Mouse (Mus musculus): Measurements from ENCODE around the gene U2af2. TPM values are rescaled to one million over a fixed set of nuclear protein-coding genes. Genes with fewer than 3 reads are reported as not detected.
"Not testable (repeated sequence)": the region's sequence is repeated elsewhere in the genome, so short reads cannot be mapped to it uniquely, and the experiment has no call there.

U2af2 gene
- total RNA-seq (2021), result 100 to 1,000 TPM; 163 to 176 TPM
- long read RNA-seq, experiment 1, transcript U2af2-201 (12 exons, 2,183 nt), result major isoform, 35 of 58 reads
- long read RNA-seq, experiment 1, transcript U2af2-209 (12 exons, 2,088 nt), result minor isoform, 6 of 58 reads
- long read RNA-seq, experiment 1, partial matches to known transcripts, result 13 of 58 reads
- long read RNA-seq, experiment 1, other reads (novel, unspliced or antisense), result 4 of 58 reads
- long read RNA-seq, experiment 2, transcript U2af2-209 (12 exons, 2,088 nt), result minor isoform, 8 of 76 reads
- long read RNA-seq, experiment 2, transcript U2af2-201 (12 exons, 2,183 nt), result major isoform, 46 of 76 reads
- long read RNA-seq, experiment 2, partial matches to known transcripts, result 21 of 76 reads
- long read RNA-seq, experiment 2, other reads (novel, unspliced or antisense), result 1 of 76 reads

DNA sequence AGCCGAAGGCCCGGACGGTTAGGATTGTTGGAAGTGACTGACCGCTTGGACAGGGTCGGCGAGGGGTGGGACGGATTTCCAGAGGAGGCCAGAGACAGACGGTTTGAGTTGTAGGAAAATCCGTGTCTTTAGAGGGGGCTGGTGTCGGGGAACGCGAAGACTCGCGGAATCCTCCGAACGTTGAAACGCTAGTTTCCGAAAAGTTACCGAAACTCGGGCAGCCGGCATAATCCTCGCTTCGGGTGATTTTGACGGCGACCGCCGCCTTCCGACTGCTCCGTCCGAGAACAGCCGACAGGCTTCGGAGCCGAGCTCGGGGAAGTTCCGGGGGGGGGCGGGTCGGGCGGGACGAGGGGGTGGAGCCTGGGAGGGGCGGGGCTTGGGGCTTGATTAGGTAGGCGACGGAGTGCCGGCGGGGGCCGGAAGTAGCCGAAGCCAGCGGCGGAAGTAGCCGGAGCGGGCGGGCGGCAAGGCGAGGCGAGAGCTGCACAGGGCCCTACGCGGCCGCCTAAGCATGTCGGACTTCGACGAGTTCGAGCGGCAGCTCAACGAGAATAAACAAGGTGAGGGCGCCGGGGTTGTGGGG, at the start of gene U2af2:
U2af2 (plus strand) TSS at position 370 of the 586 bp plus-strand sequence.
- DNase-seq (ENCODE audit: low spot score in 2 of 2), result peak; percentile 93 to 95

DNA sequence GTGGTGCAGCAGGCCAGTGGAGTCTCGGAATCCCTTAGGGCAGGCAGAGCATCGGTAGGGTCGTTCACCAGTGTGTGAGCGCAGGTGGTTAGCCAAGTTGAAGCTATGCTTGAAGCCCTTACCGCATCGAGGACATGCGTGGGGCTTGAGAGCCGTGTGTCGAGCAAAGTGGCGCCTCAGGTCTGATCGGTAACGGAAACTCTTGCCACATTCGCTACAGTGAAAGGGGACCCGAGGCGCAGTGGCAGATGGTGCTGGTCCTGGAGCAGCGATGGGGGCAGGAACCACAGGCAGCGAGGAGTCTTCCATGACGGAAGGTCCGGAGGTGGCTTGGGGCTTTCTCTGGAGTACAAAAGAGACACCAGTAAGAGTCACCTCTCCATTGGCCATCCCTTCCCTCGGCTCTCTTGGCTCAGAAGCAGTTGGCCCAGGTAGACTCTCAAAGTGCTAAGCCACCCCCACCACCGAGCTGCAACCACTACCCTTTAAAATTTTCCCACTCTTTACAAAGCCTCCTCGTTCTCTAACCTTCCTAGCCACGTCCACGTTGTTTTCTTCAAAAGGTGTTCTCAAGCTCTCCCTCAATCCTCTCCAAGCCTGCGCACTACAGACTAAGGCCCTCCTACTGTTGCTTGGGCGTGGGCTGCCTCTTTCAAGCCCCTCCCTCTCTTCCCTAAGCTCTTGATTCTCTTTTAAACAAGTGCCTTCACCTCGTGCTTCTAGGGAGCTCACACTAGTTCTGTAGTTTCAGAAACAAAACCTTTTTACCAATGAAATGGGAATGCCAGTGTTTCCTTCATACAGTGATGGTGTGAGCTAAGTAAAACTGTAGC, 49.0 kb upstream of the U2af2 start:
- no peak for DNase-seq (ENCODE audit: low spot score in 2 of 2)

DNA sequence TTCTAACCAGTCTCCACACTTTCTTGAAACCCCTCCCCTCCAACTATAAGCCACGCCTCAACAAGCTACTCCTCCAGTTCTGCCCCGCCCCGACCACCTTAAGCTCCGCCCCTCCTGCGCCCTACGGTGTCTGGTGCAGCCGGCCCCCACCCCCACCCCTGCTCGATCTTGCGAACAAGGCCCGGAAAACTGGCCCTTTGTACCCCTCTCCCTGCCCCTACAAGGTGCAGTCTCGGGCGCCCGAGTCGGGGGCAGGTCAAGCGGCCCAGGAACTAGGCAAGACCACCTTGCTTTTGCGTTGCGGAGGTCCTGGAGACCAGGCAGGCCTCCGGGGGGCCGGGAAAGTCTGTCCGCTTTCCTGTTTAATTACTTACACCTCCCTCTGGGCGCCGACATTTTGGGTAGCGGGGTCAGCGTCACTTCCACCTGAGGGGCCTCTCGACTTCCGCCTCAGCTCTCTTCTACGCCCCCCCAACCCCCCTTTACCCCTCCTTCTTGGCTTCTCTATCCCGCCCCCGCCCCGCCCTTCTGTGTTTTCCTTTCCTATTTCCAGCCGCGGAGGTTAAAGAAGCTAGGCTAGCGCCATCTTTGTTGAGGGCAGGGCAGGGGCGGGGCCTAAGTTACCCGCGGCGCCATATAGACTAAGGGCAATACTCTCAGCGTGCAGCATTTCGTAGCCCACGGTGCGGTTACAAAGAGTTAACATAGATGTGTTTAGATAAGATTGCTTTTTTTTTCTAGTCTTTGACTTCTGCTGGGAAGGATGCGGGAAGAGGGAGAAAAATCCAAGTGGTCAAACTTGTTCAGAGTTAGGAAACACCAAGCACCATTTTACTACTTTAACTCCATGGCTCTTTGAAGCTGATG, 47.5 kb upstream of the U2af2 start, which contains the start of the genes Zfp524 and Fiz1:
Zfp524 (plus strand) TSS at position 165 of the 867 bp plus-strand sequence.
Fiz1 (minus strand) TSS at position 447 of the 867 bp plus-strand sequence.
- peak; percentile 96 to 98 for DNase-seq (ENCODE audit: low spot score in 2 of 2)

DNA sequence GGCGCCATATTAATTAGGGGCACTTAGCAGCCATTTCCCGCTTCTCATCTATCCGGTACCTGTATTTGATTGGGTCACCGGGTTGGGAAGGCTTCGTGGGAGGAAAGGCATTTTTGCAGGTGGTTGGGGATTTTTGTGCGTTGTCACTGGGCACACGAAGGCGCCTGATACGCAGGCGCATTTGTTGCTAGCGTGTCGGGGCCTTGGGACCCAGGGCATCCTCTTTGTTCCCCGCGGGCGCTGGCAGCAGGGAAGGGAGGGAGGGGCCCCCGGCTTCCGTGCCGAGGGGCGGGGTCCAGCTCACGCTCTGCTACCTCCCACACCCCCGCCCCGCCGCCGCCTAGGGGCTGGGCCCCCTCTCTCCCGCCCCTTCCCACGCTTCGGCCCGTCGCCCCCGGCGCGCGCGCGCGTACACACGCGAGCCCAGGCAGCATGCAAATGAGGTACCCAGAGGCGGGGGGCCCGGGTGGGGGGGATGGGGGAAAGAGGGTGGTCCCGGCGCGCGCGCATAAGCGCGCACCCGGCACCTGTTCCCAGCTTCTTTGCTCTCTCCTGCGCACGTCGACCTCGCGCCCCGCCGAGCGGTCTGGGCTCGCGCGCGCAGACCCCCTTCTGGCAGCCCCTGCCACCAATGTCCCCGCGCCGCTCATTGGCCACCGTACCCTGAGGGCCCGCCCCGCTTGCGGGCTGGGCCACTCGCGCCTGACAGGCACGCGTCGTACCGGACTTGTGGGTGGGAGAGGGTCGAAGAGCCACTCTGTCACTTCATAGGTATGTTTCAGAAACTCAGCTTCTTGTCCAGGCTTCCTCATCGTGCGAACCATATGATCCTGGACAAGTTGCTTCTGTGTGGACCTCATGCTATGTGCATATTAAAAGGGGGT, 46.6 kb upstream of the U2af2 start, which contains the start of gene Gm44973:
Gm44973 (plus strand) TSS at position 379 of the 884 bp plus-strand sequence.
- DNase-seq (ENCODE audit: low spot score in 2 of 2), result peak; percentile 95

DNA sequence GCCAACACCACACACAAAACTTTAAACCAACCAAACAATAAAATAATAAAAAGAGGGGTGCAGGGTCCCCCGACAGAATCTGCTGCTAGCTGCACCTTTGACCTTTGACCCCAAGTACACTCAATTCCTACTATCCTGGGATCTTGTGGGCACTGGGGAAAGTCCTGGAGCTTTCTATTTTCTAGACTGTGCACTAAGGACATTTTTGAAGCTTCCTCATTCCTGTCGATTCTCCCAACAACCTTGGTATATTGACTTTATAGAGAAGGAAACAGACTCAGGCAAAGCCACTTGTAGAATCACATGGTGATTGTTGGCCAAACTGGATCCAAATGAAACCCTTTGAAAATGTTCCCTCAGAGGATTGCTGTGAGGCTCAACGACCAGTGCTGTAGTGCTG, 45.9 kb upstream of the U2af2 start:
- DNase-seq (ENCODE audit: low spot score in 2 of 2), result no peak

DNA sequence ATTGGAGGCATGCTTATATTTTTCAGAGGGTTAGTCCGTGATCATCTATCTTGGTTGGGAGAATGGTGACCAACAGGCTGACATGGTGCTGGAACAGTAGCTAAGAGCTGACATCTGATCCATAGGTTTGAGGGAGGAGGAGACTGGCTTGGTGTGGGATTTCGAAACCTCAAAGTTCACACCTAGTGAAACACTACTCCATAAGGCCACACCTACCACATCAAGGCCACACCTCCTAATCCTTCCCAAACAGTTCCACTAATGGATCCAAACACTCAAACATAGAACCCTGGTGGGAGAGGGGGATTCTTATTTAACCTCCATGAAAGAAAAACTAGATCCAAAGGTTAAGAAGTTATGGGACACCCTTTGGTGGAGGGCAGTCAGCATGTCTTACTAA, 45.0 kb upstream of the U2af2 start:
- no peak for DNase-seq (ENCODE audit: low spot score in 2 of 2)

DNA sequence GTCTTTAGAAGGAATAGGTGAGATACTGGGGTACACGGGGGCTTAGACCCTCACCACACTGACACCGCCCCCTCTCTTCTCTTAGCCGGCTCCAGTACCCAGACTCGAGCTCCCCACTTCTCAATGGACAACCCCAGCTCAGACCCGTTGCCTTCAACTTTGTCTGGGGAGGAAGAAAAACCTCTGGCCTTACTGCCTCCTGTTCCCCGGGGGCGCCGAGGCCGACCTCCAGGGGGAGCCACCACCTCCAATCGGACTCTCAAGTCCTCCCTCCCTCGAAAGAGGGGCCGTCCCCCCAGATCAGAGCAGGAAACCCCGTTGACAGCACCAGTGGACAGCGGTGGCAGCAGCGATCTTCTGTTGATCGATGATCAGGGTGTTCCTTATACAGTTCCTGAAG, 44.6 kb upstream of the U2af2 start:
- DNase-seq (ENCODE audit: low spot score in 2 of 2), result no peak

DNA sequence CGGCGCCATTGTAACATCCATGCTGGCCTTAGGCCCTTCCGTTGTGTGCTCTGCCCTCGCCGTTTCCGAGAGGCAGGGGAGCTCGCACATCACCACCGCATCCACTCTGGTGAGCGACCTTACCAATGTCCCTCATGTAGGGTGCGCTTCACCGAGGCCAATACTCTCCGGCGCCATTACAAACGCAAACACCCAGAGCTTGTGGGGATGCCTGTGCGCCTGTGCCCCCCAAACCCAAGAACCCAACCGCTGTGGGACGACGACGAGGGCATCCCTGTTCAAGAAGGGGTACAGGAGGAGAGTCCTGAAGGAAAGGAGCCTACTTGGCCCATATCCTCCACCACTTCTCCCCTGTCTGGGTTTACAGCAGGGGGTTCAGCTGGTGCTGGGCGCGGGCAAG, 44.0 kb upstream of the U2af2 start:
- no peak for DNase-seq (ENCODE audit: low spot score in 2 of 2)

DNA sequence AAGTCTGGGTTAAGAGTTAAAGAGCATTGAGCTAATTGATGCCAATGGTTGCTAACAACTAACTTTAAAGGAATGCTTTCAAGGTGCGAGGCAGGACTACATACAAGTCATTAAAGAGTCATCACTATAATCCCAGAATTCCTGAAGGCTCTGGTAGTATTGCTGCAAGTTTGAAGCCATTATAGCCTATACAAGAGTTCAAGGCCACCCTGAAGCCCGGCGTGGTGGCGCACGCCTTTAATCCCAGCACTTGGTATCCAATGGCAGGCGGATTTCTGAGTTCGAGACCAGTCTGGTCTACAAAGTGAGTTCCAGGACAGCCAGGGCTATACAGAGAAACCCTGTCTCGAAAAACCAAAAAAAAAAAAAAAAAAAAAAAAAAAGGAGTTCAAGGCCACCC, 42.4 kb upstream of the U2af2 start:
- DNase-seq (ENCODE audit: low spot score in 2 of 2), result not testable (repeated sequence)

DNA sequence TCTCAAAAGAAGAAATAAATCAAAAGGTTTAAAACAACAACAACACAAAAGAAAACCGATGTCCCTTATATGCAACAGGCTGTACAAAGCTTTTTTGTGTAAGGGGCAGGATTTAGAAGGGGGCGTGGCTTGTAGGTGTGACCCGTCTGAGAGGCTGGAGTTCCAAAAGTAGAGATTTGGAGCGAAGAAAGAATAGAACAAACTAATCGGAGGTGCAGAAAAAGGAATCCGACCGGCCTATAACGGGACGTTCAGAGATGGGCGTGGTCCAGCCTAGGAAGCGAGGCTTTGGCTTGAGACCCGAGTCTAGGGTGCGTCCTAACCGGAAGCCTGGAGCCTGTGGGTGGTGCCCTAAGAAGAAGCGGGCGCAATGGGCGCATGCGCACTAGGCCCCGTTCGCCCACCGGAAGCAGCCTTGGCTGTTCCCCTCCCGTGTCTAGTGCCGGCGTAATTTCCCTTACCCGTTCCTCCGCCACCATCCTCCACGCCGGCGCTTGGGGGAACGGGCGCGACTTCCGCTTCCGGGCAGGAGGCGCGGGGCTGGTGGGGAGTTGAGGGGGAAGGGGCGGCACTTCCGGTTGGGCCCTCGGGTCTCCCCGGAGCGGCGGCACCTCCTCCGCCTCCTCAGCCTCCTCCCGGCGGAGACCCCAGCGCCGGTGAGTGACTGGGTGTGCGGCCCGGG, 41.8 kb upstream of the U2af2 start, which contains the start of the genes Zfp865 and Ccdc106:
Zfp865 (plus strand) TSS at position 377 of the 682 bp plus-strand sequence.
Ccdc106 (plus strand) TSS at position 554 of the 682 bp plus-strand sequence.
- DNase-seq (ENCODE audit: low spot score in 2 of 2), result peak; percentile 99 to 100

DNA sequence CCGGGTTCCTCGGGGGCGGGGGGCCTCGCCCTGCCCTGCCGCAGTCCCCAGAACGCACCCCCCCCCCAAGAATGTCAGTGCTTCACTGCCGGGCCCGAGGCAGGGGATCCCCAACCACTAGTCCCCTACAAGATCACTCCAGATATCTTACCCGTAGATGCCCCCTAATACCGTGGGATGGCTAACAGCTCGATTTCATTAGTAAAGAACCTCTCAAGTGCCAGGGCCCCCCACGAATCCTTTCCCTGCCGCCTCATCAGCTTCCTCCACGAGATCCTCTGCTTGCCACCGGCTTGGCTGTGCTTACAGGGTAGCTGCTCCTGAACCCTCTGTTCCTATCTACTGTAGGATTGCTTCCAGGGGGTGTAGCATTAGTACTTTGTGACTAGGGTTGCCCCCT, 41.3 kb upstream of the U2af2 start:
- DNase-seq (ENCODE audit: low spot score in 2 of 2), result no peak

DNA sequence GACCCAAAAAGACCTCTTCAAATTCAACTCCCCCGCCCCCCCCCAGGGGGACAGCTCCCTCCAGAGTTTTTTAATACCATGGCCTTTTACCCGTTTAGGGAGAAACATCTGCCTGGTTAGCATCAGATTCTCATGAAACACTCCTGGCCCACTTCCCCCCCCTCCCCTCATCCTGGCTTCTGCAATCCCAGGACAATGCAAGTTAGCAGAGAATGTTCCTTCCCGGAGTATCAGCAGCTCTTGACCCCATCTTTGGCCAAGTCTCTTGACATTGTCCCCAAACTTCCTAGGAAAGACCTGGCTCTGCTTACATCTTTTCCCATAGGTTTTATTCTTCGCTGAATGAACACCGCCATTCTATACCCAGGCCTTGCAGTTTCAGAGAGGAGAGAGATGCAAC, 40.7 kb upstream of the U2af2 start:
- DNase-seq (ENCODE audit: low spot score in 2 of 2), result no peak

DNA sequence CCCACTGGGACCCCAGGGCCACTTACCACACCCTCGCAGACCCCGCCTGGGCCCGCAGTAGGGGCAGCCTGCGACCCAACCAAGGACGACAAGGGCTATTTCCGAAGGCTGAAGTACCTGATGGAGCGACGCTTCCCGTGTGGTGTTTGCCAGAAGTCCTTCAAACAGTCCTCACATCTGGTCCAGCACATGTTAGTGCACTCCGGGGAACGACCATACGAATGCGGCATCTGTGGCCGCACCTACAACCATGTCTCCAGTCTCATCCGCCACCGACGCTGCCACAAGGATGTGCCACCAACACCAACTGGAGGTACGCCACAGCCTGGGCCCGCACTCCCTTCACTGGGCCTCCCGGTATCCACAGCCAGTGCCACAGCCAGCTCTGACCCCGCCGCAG, 32.4 kb upstream of the U2af2 start:
- no peak for DNase-seq (ENCODE audit: low spot score in 2 of 2)

DNA sequence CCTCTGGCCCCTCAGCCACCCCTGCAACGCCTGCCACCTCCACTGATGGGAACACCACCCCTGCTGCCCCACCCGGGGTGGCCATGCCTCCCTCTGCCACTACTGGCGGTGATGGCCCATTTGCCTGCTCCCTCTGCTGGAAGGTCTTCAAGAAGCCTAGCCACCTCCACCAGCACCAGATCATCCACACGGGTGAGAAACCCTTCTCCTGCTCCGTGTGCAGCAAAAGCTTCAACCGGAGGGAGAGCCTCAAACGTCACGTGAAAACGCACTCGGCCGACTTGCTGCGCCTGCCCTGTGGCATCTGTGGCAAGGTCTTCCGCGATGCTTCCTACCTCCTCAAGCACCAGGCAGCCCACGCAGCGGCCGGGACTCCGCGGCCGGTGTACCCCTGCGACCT, 32.0 kb upstream of the U2af2 start:
- no peak for DNase-seq (ENCODE audit: low spot score in 2 of 2)

DNA sequence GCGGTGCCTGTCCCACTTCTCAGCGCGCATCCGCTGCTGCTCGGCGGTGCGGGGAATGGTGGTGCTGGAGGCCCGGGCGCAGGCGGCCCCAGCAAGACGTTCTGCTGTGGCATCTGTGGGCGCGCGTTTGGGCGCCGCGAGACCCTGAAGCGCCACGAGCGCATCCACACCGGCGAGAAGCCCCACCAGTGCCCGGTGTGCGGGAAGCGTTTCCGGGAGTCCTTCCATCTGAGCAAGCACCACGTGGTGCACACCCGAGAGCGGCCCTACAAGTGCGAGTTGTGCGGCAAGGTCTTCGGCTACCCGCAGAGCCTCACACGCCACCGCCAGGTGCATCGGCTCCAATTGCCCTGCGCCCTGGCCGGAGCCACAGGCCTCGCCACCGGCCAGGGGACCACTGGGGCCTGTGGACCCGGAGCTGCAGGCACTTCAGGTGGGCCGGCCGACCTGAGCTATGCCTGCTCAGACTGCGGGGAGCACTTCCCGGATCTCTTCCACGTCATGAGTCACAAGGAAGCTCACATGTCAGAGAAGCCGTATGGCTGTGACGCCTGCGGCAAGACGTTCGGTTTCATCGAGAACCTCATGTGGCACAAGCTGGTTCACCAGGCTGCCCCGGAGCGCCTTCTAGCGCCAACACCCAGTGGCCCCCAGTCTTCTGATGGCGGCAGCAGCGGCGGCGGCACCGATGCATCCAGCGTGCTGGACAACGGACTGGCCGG, 31.2 kb upstream of the U2af2 start:
- DNase-seq (ENCODE audit: low spot score in 2 of 2), result no peak

DNA sequence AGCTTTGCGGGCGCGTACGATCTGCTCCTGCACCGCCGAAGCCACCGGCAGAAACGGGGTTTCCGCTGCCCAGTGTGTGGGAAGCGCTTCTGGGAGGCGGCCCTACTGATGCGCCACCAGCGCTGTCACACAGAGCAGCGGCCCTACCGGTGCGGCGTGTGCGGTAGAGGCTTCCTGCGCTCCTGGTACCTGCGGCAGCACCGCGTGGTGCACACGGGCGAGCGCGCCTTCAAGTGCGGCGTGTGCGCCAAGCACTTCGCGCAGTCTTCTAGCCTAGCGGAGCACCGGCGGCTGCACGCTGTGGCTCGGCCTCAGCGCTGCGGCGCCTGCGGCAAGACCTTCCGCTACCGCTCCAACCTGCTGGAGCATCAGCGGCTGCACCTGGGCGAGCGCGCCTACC, 30.4 kb upstream of the U2af2 start:
- no peak for DNase-seq (ENCODE audit: low spot score in 2 of 2)

DNA sequence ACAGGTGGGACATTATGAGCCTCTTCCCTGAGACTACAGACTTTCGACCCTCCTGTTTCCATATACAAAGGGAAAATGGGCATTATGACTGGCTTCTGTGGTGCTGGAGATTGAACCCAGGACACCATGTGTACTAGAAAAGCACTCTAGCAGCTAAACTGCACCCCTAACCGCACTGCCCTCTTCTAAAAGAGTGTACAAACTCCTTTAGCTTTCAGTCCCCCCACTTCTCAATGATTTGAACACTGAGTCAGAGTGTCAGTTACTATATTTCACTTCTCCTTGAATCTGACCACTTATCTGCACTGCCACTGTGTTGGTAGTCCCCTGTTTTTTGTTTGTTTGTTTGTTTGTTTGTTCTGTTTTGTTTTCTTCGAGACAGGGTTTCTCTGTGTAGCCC, 28.1 kb upstream of the U2af2 start, which contains the start of gene 4632433K11Rik:
4632433K11Rik (plus strand) TSS at position 301 of the 400 bp plus-strand sequence.
- DNase-seq (ENCODE audit: low spot score in 2 of 2), result no peak

DNA sequence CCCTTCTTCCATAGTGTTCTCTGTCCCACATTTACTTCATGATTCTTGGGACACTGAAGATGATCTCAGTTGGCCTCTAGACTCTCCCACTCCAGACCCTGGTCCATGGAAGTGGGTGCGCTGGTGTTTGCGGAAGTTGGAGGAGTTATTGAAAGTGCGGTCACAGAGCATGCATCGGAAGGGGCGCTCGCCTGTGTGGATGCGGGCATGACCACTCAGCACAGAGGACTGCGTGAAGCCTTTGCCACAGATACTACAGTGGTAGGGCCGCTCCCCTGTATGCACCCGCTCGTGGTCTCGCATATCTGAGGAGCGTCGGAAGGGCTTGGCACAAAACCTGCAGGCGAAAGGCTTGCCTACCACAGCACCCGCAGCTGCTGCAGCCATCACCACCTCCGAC, 26.3 kb upstream of the U2af2 start:
- no peak for DNase-seq (ENCODE audit: low spot score in 2 of 2)

Data from layer of hippocampus, postnatal 14 days (tissue).